Mouse (Mus musculus) erythroid progenitor cell, adult 5-6 weeks (primary cell): Measurements from ENCODE around the gene Foxred1. TPM values are rescaled to one million over a fixed set of nuclear protein-coding genes. Genes with fewer than 3 reads are reported as not detected.
A peak's percentile ranks its signal among the peaks of the same experiment; 100 is the strongest.

Experiments used
- ATAC-seq: replicated peaks from 2 replicates; pipeline ENCODE4 v1.8.0; 2016; ENCODE audit warnings: moderate number of reproducible peaks, mild to moderate bottlenecking, moderate TSS enrichment, inconsistent platforms; ENCODE audit not compliant: poor library complexity, low FRiP score, severe bottlenecking
- total RNA-seq, 2 experiments: library from RNA; stranded (forward) in 1 of 2; stranded (reverse) in 1 of 2; fragments of 150-400 nt in 1 of 2; fragments of 186-747, 209-891 nt in 1 of 2; gene quantifications; 2 replicates each; pipeline versions ENCODE4 v1.2.3 to v1.2.4; 2015 to 2017; ENCODE audit warnings: low replicate concordance in 2 of 2

Foxred1 gene
- total RNA-seq, 2 experiments from 2014 or later: 3.8 to 9.4 TPM

GRCm38 (mm10) chr9:35197625-35198024 is 13.2 kb downstream of the Foxred1 start:
- ATAC-seq: no peak

GRCm38 (mm10) chr9:35194048-35194447 is 16.8 kb downstream of the Foxred1 start:
- ATAC-seq: no peak

- no peak for ATAC-seq
Observed at GRCm38 (mm10) chr9:35192983-35193542, 17.8 kb downstream of the Foxred1 start.

- no peak; the same call in 1 of the 2 replicates for ATAC-seq
Observed at GRCm38 (mm10) chr9:35188700-35189099, 22.2 kb downstream of the Foxred1 start.

- no peak for ATAC-seq
Observed at GRCm38 (mm10) chr9:35187351-35187903, 23.4 kb downstream of the Foxred1 start.

- ATAC-seq: no peak
Observed at GRCm38 (mm10) chr9:35186430-35186829, 24.4 kb downstream of the Foxred1 start.

- ATAC-seq: no peak
Observed at GRCm38 (mm10) chr9:35183359-35183758, 27.5 kb downstream of the Foxred1 start.

GRCm38 (mm10) chr9:35182832-35183231 is 28.0 kb downstream of the Foxred1 start:
- no peak for ATAC-seq

- no peak; the same call in 1 of the 2 replicates for ATAC-seq
Observed at GRCm38 (mm10) chr9:35176124-35176659, 34.7 kb downstream of the Foxred1 start.

GRCm38 (mm10) chr9:35175251-35176123 is 35.4 kb downstream of the Foxred1 start, which contains the start of gene Dcps:
TSS of gene Dcps (minus strand) at chr9:35176061.
- ATAC-seq: peak; percentile 99

- ATAC-seq: no peak
Observed at GRCm38 (mm10) chr9:35173331-35173730, 37.5 kb downstream of the Foxred1 start.

- ATAC-seq: no peak
Observed at GRCm38 (mm10) chr9:35170071-35170470, 40.8 kb downstream of the Foxred1 start.

- no peak for ATAC-seq
Observed at GRCm38 (mm10) chr9:35166798-35167635, 43.8 kb downstream of the Foxred1 start.

GRCm38 (mm10) chr9:35166144-35166797 is 44.6 kb downstream of the Foxred1 start:
- peak; percentile 61; the same call in 1 of the 2 replicates for ATAC-seq

GRCm38 (mm10) chr9:35164142-35164874 is 46.5 kb downstream of the Foxred1 start:
- ATAC-seq: no peak

GRCm38 (mm10) chr9:35163011-35163690 is 47.7 kb downstream of the Foxred1 start:
- no peak for ATAC-seq

- no peak for ATAC-seq
Observed at GRCm38 (mm10) chr9:35161721-35162120, 49.1 kb downstream of the Foxred1 start.

- ATAC-seq: no peak
Observed at GRCm38 (mm10) chr9:35160662-35161061, 50.2 kb downstream of the Foxred1 start.
